Mouse (Mus musculus) C3H10T1/2 (cell line): ENCODE data around the gene Cfap36. TPM values are rescaled to one million over a fixed set of nuclear protein-coding genes. Genes with fewer than 3 reads are reported as not detected.

Experiments used
- polyA plus RNA-seq, 2 experiments: library from polyadenylated mRNA; unstranded; fragments of >200 nt; fragmentation: generic; extraction: Trizol; gene quantifications; one replicate each; pipeline ENCODE4 v1.2.1; 2012; ENCODE audit warnings: missing spikeins in 2 of 2

Cfap36 gene
- polyA plus RNA-seq, result 10 to 100 TPM in 1 of 2 experiments, 1 to 10 TPM in 1; 1.7 to 26.3 TPM

GRCm38 (mm10) chr11:29246883-29247650, at the start of gene Cfap36:
TSS of gene Cfap36 (minus strand) at chr11:29247409.

GRCm38 (mm10) chr11:29172563-29173124, 74.6 kb downstream of the Cfap36 start, which contains the start of gene Ppp4r3b:
TSS of gene Ppp4r3b (plus strand) at chr11:29172890.

Other genes starting within 250 kb of the Cfap36 start
- 1 to 10 TPM in 1 of 2 experiments, under 1 TPM in 1; 0.42 to 3.8 TPM for gene Pnpt1, start 116.7 kb downstream of the Cfap36 start, polyA plus RNA-seq
- gene Ppp4r3b, start 74.5 kb downstream of the Cfap36 start, polyA plus RNA-seq, result 1 to 10 TPM in 1 of 2 experiments, under 1 TPM in 1; 0.80 to 4.5 TPM
- 1 to 10 TPM in 1 of 2 experiments, under 1 TPM in 1; 0.40 to 3.0 TPM for gene Ccdc88a, start 126.2 kb upstream of the Cfap36 start, polyA plus RNA-seq